Comparison of ENCODE assay signal across 23 mouse cellular contexts in the genomic region with DNA sequence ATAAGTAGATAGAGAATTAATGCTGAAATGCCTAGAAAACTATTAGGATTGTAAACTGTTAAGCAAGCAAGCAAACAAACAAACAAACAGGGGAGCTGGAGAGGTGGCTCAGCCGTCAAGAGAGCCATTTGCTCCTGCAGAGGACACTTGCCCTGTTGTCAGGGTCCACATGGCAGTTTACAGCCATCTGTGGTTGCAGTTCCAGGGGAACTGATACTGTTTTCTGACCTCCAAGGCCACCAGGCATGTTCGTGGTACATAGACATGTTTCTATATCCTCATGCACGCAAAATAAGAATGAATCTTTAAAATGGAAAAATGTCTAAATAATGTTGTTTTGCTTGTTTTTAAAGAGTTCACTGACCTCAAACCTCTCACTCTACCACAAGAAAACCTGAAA.
"Had no signal": no experiment of that assay in that cellular context is flagged by ENCODE, and none has a peak within 500 bp of the region (broad histone marks: within the 10 kb centered on the region; RNA-seq: fewer than 3 reads in every experiment).

No protein-coding gene starts in this region.

- H3K27me3 ChIP-seq: limb, embryonic 13.5 days; liver, embryonic 12.5 days; liver, embryonic 15.5 days; lung, embryonic 15.5 days; midbrain, embryonic 12.5 days; midbrain, embryonic 15.5 days; neural tube, embryonic 12.5 days; neural tube, embryonic 15.5 days had no signal

- DNase-seq: kidney, adult 9 months; kidney, postnatal 14 days; kidney, postnatal 4 days; left cerebral cortex, postnatal 4 days; liver; lung, adult 18-20 months; lung, postnatal 10 days; lung, postnatal 36 days; right cerebral cortex, adult 18-20 months; right cerebral cortex, postnatal 14 days; right cerebral cortex, postnatal 4 days; thymus, adult 2 months; thymus, postnatal 14 days; thymus, postnatal 4 days had no signal

- H3K27ac ChIP-seq: limb, embryonic 13.5 days; liver, embryonic 12.5 days; liver, embryonic 15.5 days; lung, embryonic 15.5 days; midbrain, embryonic 12.5 days; midbrain, embryonic 15.5 days; neural tube, embryonic 12.5 days; neural tube, embryonic 15.5 days; stomach, postnatal 0 days had no signal

- H3K9ac ChIP-seq: limb, embryonic 13.5 days; liver, embryonic 12.5 days; liver, embryonic 15.5 days; lung, embryonic 15.5 days; midbrain, embryonic 12.5 days; midbrain, embryonic 15.5 days; neural tube, embryonic 12.5 days; neural tube, embryonic 15.5 days had no signal

- H3K4me1 ChIP-seq: liver, embryonic 12.5 days; liver, embryonic 15.5 days; lung, embryonic 15.5 days; midbrain, embryonic 12.5 days; midbrain, embryonic 15.5 days; neural tube, embryonic 12.5 days had no signal

- H3K4me3 ChIP-seq: limb, embryonic 13.5 days; liver, embryonic 12.5 days; liver, embryonic 15.5 days; lung, embryonic 15.5 days; midbrain, embryonic 12.5 days; midbrain, embryonic 15.5 days; neural tube, embryonic 12.5 days; neural tube, embryonic 15.5 days had no signal

- H3K4me2 ChIP-seq: limb, embryonic 13.5 days; liver, embryonic 12.5 days; liver, embryonic 15.5 days; lung, embryonic 15.5 days; midbrain, embryonic 12.5 days; midbrain, embryonic 15.5 days; neural tube, embryonic 12.5 days; neural tube, embryonic 15.5 days had no signal

- H3K36me3 ChIP-seq: limb, embryonic 13.5 days; lung, embryonic 15.5 days; midbrain, embryonic 12.5 days; midbrain, embryonic 15.5 days; neural tube, embryonic 12.5 days; neural tube, embryonic 15.5 days had no signal

- H3K9me3 ChIP-seq: limb, embryonic 13.5 days; liver, embryonic 12.5 days; liver, embryonic 15.5 days; lung, embryonic 15.5 days; midbrain, embryonic 12.5 days; midbrain, embryonic 15.5 days; neural tube, embryonic 12.5 days; neural tube, embryonic 15.5 days had no signal

- ATAC-seq: liver, embryonic 12.5 days; midbrain, embryonic 15.5 days had no signal
